Mouse (Mus musculus): ENCODE data around the gene Ctsg. TPM values are rescaled to one million over a fixed set of nuclear protein-coding genes. Genes with fewer than 3 reads are reported as not detected.
"Not testable (repeated sequence)": the region's sequence is repeated elsewhere in the genome, so short reads cannot be mapped to it uniquely, and the experiment has no call there.

The Ctsg gene
- polyA plus RNA-seq, 1 experiment = 0.09 TPM

- Histone ChIP-seq H3K27ac (ENCODE audit: control insufficient read depth, insufficient read depth, low read length) (no peak within 1 kb of the TSS), H3K36me3 (ENCODE audit: control insufficient read depth, insufficient read depth, low read length) (no peaks in the 10 kb centered on the region), H3K4me1 (replicated peaks; ENCODE audit: control insufficient read depth, insufficient read depth, low read length) (no peaks in the 10 kb centered on the region), H3K4me3 (ENCODE audit: control insufficient read depth, insufficient read depth, low read length) (no peak within 1 kb of the TSS), H3K27me3 (ENCODE audit: control insufficient read depth, insufficient read depth, low read length) (no peaks in the 10 kb centered on the region)
- DNase-seq = no peak
- 76% methylated on average over 2 of the region's 2 CpGs for WGBS
- no peak for TF ChIP-seq POLR2A (IDR thresholded peaks at IDR 0.05; ENCODE audit: control insufficient read depth, extremely low read depth, insufficient read depth, low read length, poor library complexity)
- no peak for TF ChIP-seq CTCF (IDR thresholded peaks at IDR 0.05; ENCODE audit: borderline replicate concordance, control insufficient read depth, extremely low read depth, insufficient read depth, low read length, poor library complexity)
Measured at GRCm38 (mm10) chr14:56085167-56085566, 17.2 kb downstream of the Ctsg start, which contains the start of gene Mcpt8. Mcpt8 (minus strand) TSS chr14:56085273.

GRCm38 (mm10) chr14:56082016-56082415 is 20.4 kb downstream of the Ctsg start:
- TF ChIP-seq CTCF (IDR thresholded peaks at IDR 0.05; ENCODE audit: borderline replicate concordance, control insufficient read depth, extremely low read depth, insufficient read depth, low read length, poor library complexity) (no peak), POLR2A (IDR thresholded peaks at IDR 0.05; ENCODE audit: control insufficient read depth, extremely low read depth, insufficient read depth, low read length, poor library complexity) (no peak)
- H3K4me3 ChIP-seq (ENCODE audit: control insufficient read depth, insufficient read depth, low read length) = no peak overlapping the region
- no peaks in the 10 kb centered on the region for H3K4me1 ChIP-seq (replicated peaks; ENCODE audit: control insufficient read depth, insufficient read depth, low read length)
- DNase-seq = no peak
- 64% methylated on average over 4 of the region's 4 CpGs for WGBS
- H3K36me3 ChIP-seq (ENCODE audit: control insufficient read depth, insufficient read depth, low read length) = no peaks in the 10 kb centered on the region
- no peaks in the 10 kb centered on the region for H3K27me3 ChIP-seq (ENCODE audit: control insufficient read depth, insufficient read depth, low read length)
- H3K27ac ChIP-seq (ENCODE audit: control insufficient read depth, insufficient read depth, low read length) = no peak overlapping the region

- H3K4me3 ChIP-seq (ENCODE audit: control insufficient read depth, insufficient read depth, low read length); H3K27me3 ChIP-seq (ENCODE audit: control insufficient read depth, insufficient read depth, low read length); H3K36me3 ChIP-seq (ENCODE audit: control insufficient read depth, insufficient read depth, low read length); H3K4me1 ChIP-seq (replicated peaks; ENCODE audit: control insufficient read depth, insufficient read depth, low read length); DNase-seq; H3K27ac ChIP-seq (ENCODE audit: control insufficient read depth, insufficient read depth, low read length): not testable (repeated sequence)
- 72% methylated on average over 3 of the region's 3 CpGs for WGBS
Measured at GRCm38 (mm10) chr14:56062213-56062612, 40.2 kb downstream of the Ctsg start, which contains the start of gene Mcpt4. Mcpt4 (minus strand) TSS chr14:56062313.

GRCm38 (mm10) chr14:56057722-56058121 is 44.7 kb downstream of the Ctsg start:
- no peak overlapping the region for H3K4me3 ChIP-seq (ENCODE audit: control insufficient read depth, insufficient read depth, low read length)
- H3K36me3 ChIP-seq (ENCODE audit: control insufficient read depth, insufficient read depth, low read length) = no peaks in the 10 kb centered on the region
- no peak overlapping the region for H3K27ac ChIP-seq (ENCODE audit: control insufficient read depth, insufficient read depth, low read length)
- TF ChIP-seq CTCF (IDR thresholded peaks at IDR 0.05; ENCODE audit: borderline replicate concordance, control insufficient read depth, extremely low read depth, insufficient read depth, low read length, poor library complexity) (no peak), POLR2A (IDR thresholded peaks at IDR 0.05; ENCODE audit: control insufficient read depth, extremely low read depth, insufficient read depth, low read length, poor library complexity) (no peak)
- no peaks in the 10 kb centered on the region for H3K4me1 ChIP-seq (replicated peaks; ENCODE audit: control insufficient read depth, insufficient read depth, low read length)
- DNase-seq = no peak
- WGBS = 96% methylated on average over 4 of the region's 4 CpGs
- H3K27me3 ChIP-seq (ENCODE audit: control insufficient read depth, insufficient read depth, low read length) = no peaks in the 10 kb centered on the region

GRCm38 (mm10) chr14:56055408-56055807 is 47.0 kb downstream of the Ctsg start:
- no peaks in the 10 kb centered on the region for H3K36me3 ChIP-seq (ENCODE audit: control insufficient read depth, insufficient read depth, low read length)
- no peak for DNase-seq
- H3K27ac ChIP-seq (ENCODE audit: control insufficient read depth, insufficient read depth, low read length) = no peak overlapping the region
- no peak overlapping the region for H3K4me3 ChIP-seq (ENCODE audit: control insufficient read depth, insufficient read depth, low read length)
- no peaks in the 10 kb centered on the region for H3K27me3 ChIP-seq (ENCODE audit: control insufficient read depth, insufficient read depth, low read length)
- WGBS = 63% methylated on average over 3 of the region's 3 CpGs
- H3K4me1 ChIP-seq (replicated peaks; ENCODE audit: control insufficient read depth, insufficient read depth, low read length) = no peaks in the 10 kb centered on the region
- TF ChIP-seq CTCF (IDR thresholded peaks at IDR 0.05; ENCODE audit: borderline replicate concordance, control insufficient read depth, extremely low read depth, insufficient read depth, low read length, poor library complexity) = no peak

Other genes with a start within 250 kb of the Ctsg start
- 2.0 and 2.1 TPM in 2 replicates for gene Nynrin, start 248.6 kb downstream of the Ctsg start, polyA plus RNA-seq (2012; rRNA removed)
- 0.04 and 0.09 TPM in 2 replicates for gene Cbln3, start 218.2 kb downstream of the Ctsg start, polyA plus RNA-seq (2012; rRNA removed)
- gene Khnyn, start 217.6 kb downstream of the Ctsg start, polyA plus RNA-seq (2012; rRNA removed) = 33.7 and 35.5 TPM in 2 replicates
- 50.2 and 54.8 TPM in 2 replicates for gene Sdr39u1, start 202.3 kb downstream of the Ctsg start, polyA plus RNA-seq (2012; rRNA removed)
- 1.7 and 2.0 TPM in 2 replicates for gene Cma1, start 157.9 kb downstream of the Ctsg start, polyA plus RNA-seq (2012; rRNA removed)
- gene Cma2, start 151.6 kb downstream of the Ctsg start, polyA plus RNA-seq (2012; rRNA removed) = 0.28 TPM in 1 of 2 replicates, not detected in the other
- 0.66 and 0.77 TPM in 2 replicates for gene Mcpt1, start 84.6 kb downstream of the Ctsg start, polyA plus RNA-seq (2012; rRNA removed)
- not detected in 2 replicates for gene Mcpt9, start 72.1 kb downstream of the Ctsg start, polyA plus RNA-seq (2012; rRNA removed)
- 0.24 and 0.43 TPM in 2 replicates for gene Mcpt2, start 60.5 kb downstream of the Ctsg start, polyA plus RNA-seq (2012; rRNA removed)
- gene Mcpt4, start 40.3 kb downstream of the Ctsg start, polyA plus RNA-seq (2012; rRNA removed) = 1.9 and 2.9 TPM in 2 replicates
- gene Mcpt8, start 17.3 kb downstream of the Ctsg start, polyA plus RNA-seq (2012; rRNA removed) = 0.20 TPM in 1 of 2 replicates, not detected in the other
- gene Gzme, start 18.1 kb upstream of the Ctsg start, polyA plus RNA-seq (2012; rRNA removed) = not detected in 2 replicates
- not detected in 2 replicates for gene Gzmd, start 30.0 kb upstream of the Ctsg start, polyA plus RNA-seq (2012; rRNA removed)
- gene Gzmg, start 57.0 kb upstream of the Ctsg start, polyA plus RNA-seq (2012; rRNA removed) = not detected in 2 replicates
- not detected in 2 replicates for gene Gzmn, start 72.0 kb upstream of the Ctsg start, polyA plus RNA-seq (2012; rRNA removed)
- 0.24 TPM in 1 of 2 replicates, not detected in the other for gene Gzmf, start 108.8 kb upstream of the Ctsg start, polyA plus RNA-seq (2012; rRNA removed)
- 0.54 and 0.60 TPM in 2 replicates for gene Gzmc, start 132.1 kb upstream of the Ctsg start, polyA plus RNA-seq (2012; rRNA removed)
- gene Gzmb, start 159.7 kb upstream of the Ctsg start, polyA plus RNA-seq (2012; rRNA removed) = 1.2 and 2.2 TPM in 2 replicates